Mouse (Mus musculus) stomach, postnatal 0 days (tissue): ENCODE results near the gene Robo2. TPM values are rescaled to one million over a fixed set of nuclear protein-coding genes. Genes with fewer than 3 reads are reported as not detected.

ENCODE experiments used
- ATAC-seq: fragments of 200-750 bp; cut with Nextera tagmentation; 2 replicates; pipeline ENCODE4 v1.8.0; 2017; ENCODE audit not compliant: low FRiP score, low TSS enrichment
- DNase-seq: peaks from one replicate; pipeline ENCODE4 v3.0.0-alpha.2; 2016; ENCODE audit warnings: low spot score
- H3K27ac ChIP-seq: fragments of 300-500 bp; sonication (generic); replicated peaks from 2 replicates; pipeline ENCODE4 v1.5.1; 2014; ENCODE audit warnings: mild to moderate bottlenecking, control low read depth
- H3K27me3 ChIP-seq: fragments of 300-500 bp; sonication (generic); 2 replicates; pipeline ENCODE4 v1.6.1; 2014; ENCODE audit warnings: low read length; ENCODE audit not compliant: control insufficient read depth, insufficient read depth
- H3K36me3 ChIP-seq: fragments of 300-500 bp; sonication (generic); 2 replicates; pipeline ENCODE4 v1.6.1; 2014; ENCODE audit warnings: low read length, mixed read lengths; ENCODE audit not compliant: control insufficient read depth, insufficient read depth
- H3K4me1 ChIP-seq: fragments of 300-500 bp; sonication (generic); replicated peaks from 2 replicates; pipeline ENCODE4 v1.6.1; 2014; ENCODE audit warnings: antibody characterized with exemption; ENCODE audit not compliant: control insufficient read depth, insufficient read depth
- H3K4me2 ChIP-seq: fragments of 300-500 bp; sonication (generic); replicated peaks from 2 replicates; pipeline ENCODE4 v1.6.1; 2014; ENCODE audit warnings: low read depth, mild to moderate bottlenecking, control low read depth, moderate library complexity
- H3K4me3 ChIP-seq: fragments of 300-500 bp; sonication (generic); 2 replicates; pipeline ENCODE4 v1.5.1; 2014; ENCODE audit warnings: low read depth, low read length, control low read depth
- H3K9ac ChIP-seq: fragments of 300-500 bp; sonication (generic); 2 replicates; pipeline ENCODE4 v1.6.1; 2014; ENCODE audit warnings: mild to moderate bottlenecking, low read length, control low read depth, mixed read lengths
- H3K9me3 ChIP-seq: fragments of 300-500 bp; sonication (generic); 2 replicates; pipeline ENCODE4 v1.6.1; 2016; ENCODE audit warnings: low read length; ENCODE audit not compliant: control insufficient read depth
- CTCF ChIP-seq: IDR thresholded peaks from 2 replicates; pipeline ENCODE4 v1.5.1; 2016; ENCODE audit warnings: antibody characterized with exemption, low read depth, mild to moderate bottlenecking, moderate library complexity
- EP300 ChIP-seq: optimal IDR thresholded peaks from 2 replicates; pipeline ENCODE3; 2016; ENCODE audit warnings: antibody characterized with exemption
- WGBS: fragments of 180-500 bp; shearing (Covaris S2); extraction: QIAGEN DNeasy Blood & Tissue Kit; methylation state at CpG from one replicate; pipeline ENCODE4 v1.1.7; 2014; 5-methylcytosine and 5-hydroxymethylcytosine counted together
- polyA plus RNA-seq: library from polyadenylated mRNA; unstranded; fragments of >200 nt; fragmentation: Nextera tagmentation; extraction: Ambion mirVana; gene quantifications from 2 replicates; pipeline ENCODE4 v1.2.1, GENCODE M21; 2015

Gene Robo2
- polyA plus RNA-seq, 1 experiment from 2014 or later: 7.1 TPM

- no peak for TF ChIP-seq CTCF
- no peak for TF ChIP-seq EP300
- ATAC-seq (no peak), DNase-seq (no peak)
- no peak overlapping the region for H3K27ac ChIP-seq
- 62% methylated on average over 2 of the region's 2 CpGs for WGBS
- no peak overlapping the region for H3K4me3 ChIP-seq
- H3K4me2 ChIP-seq: no peak overlapping the region
- H3K36me3 ChIP-seq: no peaks in the 10 kb centered on the region
- H3K27me3 ChIP-seq: no peaks in the 10 kb centered on the region
- no peaks in the 10 kb centered on the region for H3K4me1 ChIP-seq
- no peak overlapping the region for H3K9ac ChIP-seq
- H3K9me3 ChIP-seq: no peaks in the 10 kb centered on the region
Observed at GRCm38 (mm10) chr16:74001331-74001730, 410.3 kb downstream of the Robo2 start.

DNA sequence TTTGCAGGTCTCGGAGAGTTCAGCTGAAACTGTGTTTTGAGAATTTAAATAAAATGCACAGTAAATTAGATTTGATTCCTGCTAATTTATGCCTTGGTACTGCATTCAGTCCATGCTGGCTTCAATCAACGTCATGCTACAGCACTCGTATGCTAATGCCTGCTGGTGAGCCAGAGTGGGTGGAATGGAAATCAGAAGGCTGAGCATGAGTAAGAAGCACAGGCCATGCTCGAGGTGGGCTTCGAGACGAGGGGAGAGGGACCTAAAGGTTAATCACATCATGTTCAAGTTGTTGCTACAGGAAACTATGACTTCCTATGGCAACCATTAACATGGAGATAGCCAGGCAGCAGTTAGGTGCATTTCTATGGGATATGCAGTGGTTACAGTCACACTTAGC, 420.4 kb downstream of the Robo2 start:
- TF ChIP-seq EP300 (no peak), CTCF (no peak)
- no peaks in the 10 kb centered on the region for H3K9me3 ChIP-seq
- H3K27me3 ChIP-seq: no peaks in the 10 kb centered on the region
- H3K27ac ChIP-seq: no peak overlapping the region
- no peak overlapping the region for H3K9ac ChIP-seq
- DNase-seq (no peak), ATAC-seq (no peak)
- no peak overlapping the region for H3K4me2 ChIP-seq
- H3K4me1 ChIP-seq: no peaks in the 10 kb centered on the region
- WGBS: 75% methylated on average over 6 of the region's 6 CpGs
- H3K4me3 ChIP-seq: no peak overlapping the region
- no peaks in the 10 kb centered on the region for H3K36me3 ChIP-seq

DNA sequence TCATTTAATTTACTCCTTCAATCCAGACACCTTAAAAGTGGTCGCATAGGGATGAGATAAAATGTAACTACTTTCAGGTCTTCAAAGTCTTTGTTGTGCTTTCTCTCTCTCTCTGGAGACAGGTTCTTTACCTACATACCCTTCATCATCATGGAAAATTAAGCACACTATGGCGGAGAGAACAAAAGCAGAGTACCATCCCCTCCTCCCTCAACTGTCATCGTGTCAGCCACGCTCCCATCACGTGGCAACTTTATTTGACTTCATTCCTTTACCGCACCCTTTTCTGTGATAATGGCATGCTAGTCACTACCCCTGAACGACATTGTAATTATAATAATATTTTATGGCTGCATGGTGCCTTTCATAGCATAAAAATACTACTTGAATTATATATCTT, 442.1 kb downstream of the Robo2 start:
- no peaks in the 10 kb centered on the region for H3K27me3 ChIP-seq
- no peaks in the 10 kb centered on the region for H3K36me3 ChIP-seq
- no peak overlapping the region for H3K4me3 ChIP-seq
- TF ChIP-seq CTCF (no peak), EP300 (no peak)
- H3K9me3 ChIP-seq: no peaks in the 10 kb centered on the region
- DNase-seq: no peak
- no peak overlapping the region for H3K27ac ChIP-seq
- no peak overlapping the region for H3K9ac ChIP-seq
- H3K4me1 ChIP-seq: no peaks in the 10 kb centered on the region
- 84% methylated on average over 7 of the region's 7 CpGs for WGBS
- H3K4me2 ChIP-seq: no peak overlapping the region
- no peak for ATAC-seq

- Histone ChIP-seq H3K9me3 (no peaks in the 10 kb centered on the region), H3K9ac (no peak overlapping the region), H3K27me3 (no peaks in the 10 kb centered on the region), H3K4me1 (no peaks in the 10 kb centered on the region), H3K36me3 (no peaks in the 10 kb centered on the region), H3K4me2 (no peak overlapping the region), H3K27ac (no peak overlapping the region), H3K4me3 (no peak overlapping the region)
- DNase-seq (no peak), ATAC-seq (no peak)
- no peak for TF ChIP-seq CTCF
- TF ChIP-seq EP300: no peak
- WGBS: 58% methylated on average over 5 of the region's 5 CpGs
Observed at GRCm38 (mm10) chr16:73964366-73964926, 447.2 kb downstream of the Robo2 start.

DNA sequence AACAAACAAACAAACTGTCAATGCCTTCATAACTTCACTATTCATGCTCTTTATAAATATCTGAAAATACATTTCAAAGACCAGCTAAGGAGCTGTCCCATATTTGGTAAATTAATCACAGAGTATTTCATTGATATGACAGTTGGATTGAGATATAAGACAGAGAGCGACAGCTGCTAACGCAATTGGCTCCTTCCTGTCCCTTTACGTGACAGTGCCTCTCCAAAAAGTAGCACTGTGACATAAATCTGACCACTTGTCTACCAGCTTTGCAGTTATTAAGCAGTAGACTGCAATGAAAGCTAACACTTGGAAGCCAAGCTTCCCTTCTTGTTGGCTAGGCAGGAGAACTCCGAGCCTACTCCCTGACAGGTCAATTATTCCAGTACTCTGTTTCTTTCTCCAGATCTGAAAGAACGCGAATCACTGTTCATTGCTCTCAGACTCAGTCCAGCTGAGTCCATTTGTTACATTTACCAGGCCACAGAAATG, 452.1 kb downstream of the Robo2 start:
- H3K9ac ChIP-seq: no peak overlapping the region
- H3K4me3 ChIP-seq: no peak overlapping the region
- H3K36me3 ChIP-seq: no peaks in the 10 kb centered on the region
- no peaks in the 10 kb centered on the region for H3K4me1 ChIP-seq
- H3K4me2 ChIP-seq: no peak overlapping the region
- no peak overlapping the region for H3K27ac ChIP-seq
- ATAC-seq (no peak), DNase-seq (no peak)
- H3K9me3 ChIP-seq: no peaks in the 10 kb centered on the region
- 69% methylated on average over 6 of the region's 6 CpGs for WGBS
- no peaks in the 10 kb centered on the region for H3K27me3 ChIP-seq
- TF ChIP-seq EP300 (no peak), CTCF (no peak)

DNA sequence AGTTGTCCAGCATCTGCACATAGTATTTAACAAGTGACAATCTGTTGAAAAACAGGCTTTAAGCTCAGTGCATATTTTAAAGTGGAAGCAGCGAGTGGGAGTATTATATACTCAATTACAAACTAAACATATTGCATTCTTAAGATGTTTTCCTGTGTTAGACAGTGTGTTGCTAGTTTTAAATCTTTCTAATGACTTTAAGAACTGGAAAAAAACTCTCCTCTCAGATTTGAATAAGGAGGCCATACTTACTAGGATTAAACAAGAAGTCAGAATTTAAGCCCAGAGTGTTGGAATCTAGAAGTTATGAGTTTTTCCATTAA, 453.1 kb downstream of the Robo2 start:
- no peak overlapping the region for H3K27ac ChIP-seq
- DNase-seq (no peak), ATAC-seq (no peak)
- no peak overlapping the region for H3K4me3 ChIP-seq
- 55% methylated on average over 1 of the region's 1 CpGs for WGBS
- TF ChIP-seq CTCF (no peak), EP300 (no peak)
- H3K9me3 ChIP-seq: no peaks in the 10 kb centered on the region
- H3K36me3 ChIP-seq: no peaks in the 10 kb centered on the region
- no peak overlapping the region for H3K9ac ChIP-seq
- no peaks in the 10 kb centered on the region for H3K4me1 ChIP-seq
- no peaks in the 10 kb centered on the region for H3K27me3 ChIP-seq
- H3K4me2 ChIP-seq: no peak overlapping the region
